Mouse (Mus musculus) neural tube, embryonic 14.5 days (tissue): ENCODE measurements around the gene Sept8. TPM values are rescaled to one million over a fixed set of nuclear protein-coding genes. Genes with fewer than 3 reads are reported as not detected.

Experiments
- ATAC-seq: fragments of 200-750 bp; cut with Nextera tagmentation; 2 replicates; pipeline ENCODE4 v1.8.0; 2017; ENCODE audit warnings: low read depth, mild to moderate bottlenecking, moderate TSS enrichment, moderate library complexity
- H3K27ac ChIP-seq: fragments of 300-500 bp; sonication (generic); 2 replicates; pipeline ENCODE4 v1.5.1; 2014; ENCODE audit warnings: low read depth, mild to moderate bottlenecking, control low read depth, low read length, moderate library complexity, mixed read lengths
- H3K27me3 ChIP-seq: fragments of 300-500 bp; sonication (generic); 2 replicates; pipeline ENCODE4 v1.6.1; 2014; ENCODE audit warnings: low read length; ENCODE audit not compliant: control insufficient read depth, insufficient read depth
- H3K36me3 ChIP-seq: fragments of 300-500 bp; sonication (generic); 2 replicates; pipeline ENCODE4 v1.6.1; 2014; ENCODE audit warnings: low read length, mixed read lengths; ENCODE audit not compliant: control insufficient read depth, insufficient read depth
- H3K4me1 ChIP-seq: fragments of 300-500 bp; sonication (generic); 2 replicates; pipeline ENCODE4 v1.6.1; 2014; ENCODE audit warnings: low read length; ENCODE audit not compliant: control insufficient read depth, insufficient read depth
- H3K4me2 ChIP-seq: fragments of 300-500 bp; sonication (generic); 2 replicates; pipeline ENCODE4 v1.6.1; 2014; ENCODE audit warnings: mild to moderate bottlenecking, low read depth, low read length, control low read depth
- H3K4me3 ChIP-seq: fragments of 300-500 bp; sonication (generic); 2 replicates; pipeline ENCODE4 v1.5.1; 2014; ENCODE audit warnings: low read depth, low read length, control low read depth, mixed read lengths
- H3K9ac ChIP-seq: fragments of 300-500 bp; sonication (generic); replicated peaks from 2 replicates; pipeline ENCODE4 v1.6.1; 2014; ENCODE audit warnings: low read depth, mild to moderate bottlenecking, control low read depth, low read length, mixed read lengths
- H3K9me3 ChIP-seq: fragments of 300-500 bp; sonication (generic); 2 replicates; pipeline ENCODE4 v1.6.1; 2016; ENCODE audit warnings: low read length; ENCODE audit not compliant: control insufficient read depth
- WGBS: fragments of 180-500 bp; shearing (Covaris S2); extraction: QIAGEN DNeasy Blood & Tissue Kit; methylation state at CpG from one replicate; pipeline ENCODE4 v1.1.7; 2014; 5-methylcytosine and 5-hydroxymethylcytosine counted together
- polyA plus RNA-seq: library from polyadenylated mRNA; unstranded; fragments of >200 nt; fragmentation: Nextera tagmentation; extraction: Ambion mirVana; gene quantifications from 2 replicates; pipeline ENCODE4 v1.2.1, GENCODE M21; 2014

The Sept8 gene
- polyA plus RNA-seq, 1 experiment from 2014 or later: 20.5 TPM

DNA sequence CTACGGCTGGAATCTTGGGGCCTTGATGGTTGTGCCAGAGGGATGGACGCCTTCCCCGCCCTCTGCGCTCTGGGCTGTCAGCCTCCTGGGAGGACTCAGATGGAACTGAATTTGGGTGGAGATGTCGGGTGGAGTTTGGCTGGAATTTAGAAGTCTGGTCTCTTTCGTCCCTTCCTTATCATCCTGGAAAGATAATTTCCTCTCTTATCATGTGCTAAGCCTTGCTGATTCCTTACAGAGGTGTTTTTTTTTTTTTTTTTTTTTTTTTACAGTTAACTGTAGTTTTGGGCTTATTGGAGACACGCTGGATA lies 2.7 kb downstream of the Sept8 start:
- no peak overlapping the region for H3K9ac ChIP-seq
- 88% methylated on average over 7 of the region's 7 CpGs for WGBS
- ATAC-seq: no peak

DNA sequence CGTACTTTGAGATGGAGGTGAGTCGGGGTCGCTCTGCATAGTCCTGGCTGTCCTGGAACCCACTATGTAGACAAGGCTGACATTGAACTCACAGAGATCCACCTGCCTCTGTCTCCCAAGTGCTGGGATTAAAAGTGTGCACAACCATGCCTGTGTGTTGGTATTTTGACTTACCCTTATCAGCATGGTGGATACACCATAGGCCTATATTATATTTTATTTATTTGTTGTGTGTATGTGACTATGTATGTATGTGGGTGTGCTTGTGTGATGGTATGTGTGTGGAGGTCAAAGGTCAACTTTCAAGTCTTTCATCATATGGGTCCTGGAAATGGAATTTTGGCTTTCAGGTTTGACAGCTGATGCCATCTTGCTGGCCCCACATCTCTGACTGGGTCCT lies 3.3 kb downstream of the Sept8 start:
- H3K9me3 ChIP-seq: no peaks in the 10 kb centered on the region
- H3K4me1 ChIP-seq: peaks cover 22% of the 10 kb centered on the region
- no peaks in the 10 kb centered on the region; the same call in 1 of the 2 replicates for H3K27me3 ChIP-seq
- H3K36me3 ChIP-seq: no peaks in the 10 kb centered on the region
- H3K4me2 ChIP-seq: no peak overlapping the region
- WGBS: 93% methylated on average over 3 of the region's 3 CpGs
- no peak overlapping the region for H3K27ac ChIP-seq
- H3K9ac ChIP-seq: no peak overlapping the region
- ATAC-seq: no peak
- no peak overlapping the region for H3K4me3 ChIP-seq

More for the DNA sequence above, 2.7 kb downstream of the Sept8 start:
- H3K4me3 ChIP-seq: no peak overlapping the region
- peaks cover 22% of the 10 kb centered on the region for H3K4me1 ChIP-seq
- H3K27me3 ChIP-seq: no peaks in the 10 kb centered on the region; the same call in 1 of the 2 replicates
- no peaks in the 10 kb centered on the region for H3K9me3 ChIP-seq
- peak overlapping the region; percentile 84; the same call in 1 of the 2 replicates for H3K4me2 ChIP-seq
- no peaks in the 10 kb centered on the region for H3K36me3 ChIP-seq
- H3K27ac ChIP-seq: no peak overlapping the region

DNA sequence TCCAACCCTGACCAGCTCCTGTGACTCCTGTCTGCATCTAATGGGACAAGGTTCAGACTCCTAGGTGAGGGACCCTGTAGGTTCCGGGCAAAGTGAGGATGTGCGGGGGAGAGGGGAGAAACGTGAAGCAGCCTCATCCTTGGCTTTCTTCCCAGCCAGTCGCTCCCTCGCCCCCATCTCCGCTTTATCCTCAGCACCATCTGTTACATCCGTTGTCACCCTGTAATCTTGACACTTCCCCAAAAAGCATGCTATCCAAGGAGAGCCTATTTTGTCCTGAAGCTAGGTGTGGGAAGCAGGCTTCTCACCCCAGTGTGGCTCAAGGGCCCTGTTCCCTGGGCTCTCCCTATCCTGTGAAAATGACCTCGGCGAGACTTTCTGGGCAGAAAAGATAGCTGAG lies 3.9 kb downstream of the Sept8 start:
- Histone ChIP-seq H3K9me3 (no peaks in the 10 kb centered on the region), H3K27ac (no peak overlapping the region), H3K4me2 (no peak overlapping the region), H3K27me3 (no peaks in the 10 kb centered on the region; the same call in 1 of the 2 replicates), H3K9ac (no peak overlapping the region), H3K4me3 (no peak overlapping the region), H3K4me1 (peaks cover 22% of the 10 kb centered on the region), H3K36me3 (no peaks in the 10 kb centered on the region)
- ATAC-seq: no peak
- 58% methylated on average over 9 of the region's 9 CpGs for WGBS

DNA sequence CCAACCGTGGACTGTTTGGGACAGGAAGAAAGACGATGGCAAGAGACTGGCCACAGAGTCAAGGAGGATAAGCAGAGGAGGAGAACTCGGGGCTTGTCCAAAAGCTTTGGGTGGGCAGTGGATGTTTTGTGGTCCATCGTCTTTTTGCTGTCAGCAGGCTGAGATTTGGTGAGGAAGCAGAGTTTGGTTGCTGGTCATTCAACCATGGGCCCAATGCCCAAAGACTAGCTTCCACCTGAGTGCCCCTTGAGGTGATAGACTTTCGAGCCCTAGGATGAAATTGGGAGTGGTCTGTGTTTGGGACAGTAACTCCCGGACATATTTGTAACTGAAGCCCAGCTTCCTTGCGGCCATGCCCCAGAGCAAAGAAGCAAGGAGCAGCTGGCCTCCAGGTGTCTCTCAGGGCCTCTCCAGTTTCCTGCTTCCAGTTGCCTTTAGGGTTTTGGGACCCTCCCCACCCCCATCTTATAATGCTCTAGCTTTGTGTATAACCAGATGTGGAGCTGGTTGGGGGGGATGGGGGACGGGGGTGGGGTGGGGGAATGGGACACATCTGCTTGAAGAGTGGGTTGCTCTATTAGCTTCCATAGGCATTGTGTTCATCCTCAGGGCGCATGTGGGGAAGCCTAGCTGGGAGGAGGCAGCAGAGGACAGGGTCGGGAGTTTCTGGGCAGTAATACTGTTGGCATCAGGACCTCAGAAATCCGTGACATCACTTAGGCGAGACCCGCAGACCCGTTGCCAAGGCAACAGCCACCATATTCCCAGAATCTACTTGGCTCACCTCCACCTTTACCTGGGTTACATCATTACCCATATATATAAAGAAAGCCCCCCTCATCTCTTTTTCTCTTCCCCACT lies 4.7 kb downstream of the Sept8 start:
- H3K9ac ChIP-seq: no peak overlapping the region
- H3K4me1 ChIP-seq: peaks cover 22% of the 10 kb centered on the region
- ATAC-seq: no peak
- H3K27me3 ChIP-seq: no peaks in the 10 kb centered on the region; the same call in 1 of the 2 replicates
- H3K4me2 ChIP-seq: no peak overlapping the region
- no peak overlapping the region for H3K27ac ChIP-seq
- H3K4me3 ChIP-seq: no peak overlapping the region
- WGBS: 86% methylated on average over 14 of the region's 14 CpGs
- H3K9me3 ChIP-seq: no peaks in the 10 kb centered on the region
- H3K36me3 ChIP-seq: no peaks in the 10 kb centered on the region

DNA sequence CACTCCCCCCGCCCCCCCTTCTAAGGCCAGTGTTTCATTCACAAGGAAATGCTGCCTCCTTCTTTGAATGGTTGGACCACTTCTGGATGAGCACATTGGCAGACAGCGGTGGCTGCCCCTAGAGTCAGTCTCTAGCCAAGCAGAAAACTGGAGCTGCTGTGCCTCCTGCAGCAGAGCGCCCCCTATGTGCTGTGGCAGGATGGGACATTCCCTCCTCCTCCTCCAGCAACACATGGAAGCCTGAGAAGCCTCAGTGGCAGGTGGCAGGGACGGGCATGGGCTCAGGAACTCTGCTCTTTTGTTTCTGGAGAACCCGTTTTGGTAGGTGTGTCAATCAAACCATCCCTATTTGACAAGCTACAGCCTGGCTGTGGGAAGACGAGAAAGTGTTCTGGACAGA lies 5.8 kb downstream of the Sept8 start:
- H3K9ac ChIP-seq: no peak overlapping the region
- ATAC-seq: no peak
- peaks cover 20% of the 10 kb centered on the region for H3K4me1 ChIP-seq
- no peak overlapping the region for H3K4me2 ChIP-seq
- H3K4me3 ChIP-seq: no peak overlapping the region
- H3K9me3 ChIP-seq: no peaks in the 10 kb centered on the region
- 83% methylated on average over 6 of the region's 6 CpGs for WGBS
- no peaks in the 10 kb centered on the region for H3K36me3 ChIP-seq
- H3K27ac ChIP-seq: no peak overlapping the region
- no peaks in the 10 kb centered on the region for H3K27me3 ChIP-seq

DNA sequence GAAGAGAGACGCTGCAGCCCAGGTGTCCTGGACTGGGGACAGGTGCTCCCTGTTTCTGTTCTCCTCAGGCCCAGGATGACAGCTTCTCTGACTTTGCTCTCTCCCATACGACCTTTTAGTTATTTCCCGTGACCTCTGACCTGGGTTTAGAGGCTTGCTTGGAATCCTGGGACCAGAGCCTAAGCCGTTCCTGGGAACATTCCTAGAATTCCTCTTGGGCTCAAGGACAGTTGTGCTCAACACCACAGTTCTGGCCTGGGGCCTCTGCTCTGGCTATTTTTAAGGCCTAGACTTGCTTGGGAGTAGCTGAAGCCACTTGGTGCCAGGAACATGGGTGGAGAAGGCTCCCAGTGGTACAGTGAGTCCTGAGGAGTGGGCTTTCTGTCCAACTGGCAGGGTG lies 6.4 kb downstream of the Sept8 start:
- Histone ChIP-seq H3K9ac (no peak overlapping the region), H3K9me3 (no peaks in the 10 kb centered on the region), H3K4me1 (peaks cover 17% of the 10 kb centered on the region), H3K4me3 (no peak overlapping the region), H3K4me2 (no peak overlapping the region), H3K27ac (no peak overlapping the region), H3K27me3 (no peaks in the 10 kb centered on the region), H3K36me3 (no peaks in the 10 kb centered on the region)
- ATAC-seq: no peak
- 59% methylated on average over 4 of the region's 4 CpGs for WGBS

DNA sequence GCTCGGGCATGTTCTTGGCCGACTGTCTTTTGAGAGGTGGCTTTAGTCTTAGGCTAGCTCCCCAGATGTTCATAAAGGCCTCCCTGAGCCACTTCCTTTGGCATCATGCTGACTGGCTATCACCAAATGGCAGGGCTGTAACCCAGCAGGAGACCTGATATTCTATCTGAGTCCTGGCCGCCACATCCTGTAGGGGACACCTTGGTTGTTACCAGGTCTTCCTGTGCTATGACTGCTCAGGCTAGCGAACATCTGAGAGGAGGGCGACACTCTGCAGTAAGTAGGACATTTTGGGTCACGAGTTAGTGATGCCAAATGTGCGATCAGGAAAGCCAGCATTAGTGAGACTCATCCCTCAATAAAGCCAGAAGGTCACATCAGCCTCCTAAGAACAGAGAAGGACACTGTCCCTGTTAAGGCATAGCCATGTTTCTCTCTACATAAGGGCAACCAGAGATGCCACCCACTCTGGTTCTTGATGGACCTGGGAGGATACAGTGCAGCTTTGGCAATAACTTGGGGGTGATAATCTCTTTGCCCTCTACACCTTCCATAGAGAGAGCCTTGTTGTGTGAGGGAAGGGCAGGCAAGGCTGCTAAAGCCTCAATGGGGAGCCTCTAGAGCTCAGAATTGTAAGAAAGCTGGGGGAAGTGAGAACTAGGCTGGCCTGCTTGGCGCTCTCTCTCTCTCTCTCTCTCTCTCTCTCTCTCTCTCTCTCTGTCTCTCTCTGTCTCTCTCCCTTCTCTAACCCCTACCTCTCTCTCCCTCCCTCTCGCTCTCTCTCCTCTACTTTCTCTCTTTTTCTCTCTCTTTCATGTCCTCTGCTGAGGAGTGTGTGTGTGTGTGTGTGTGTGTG lies 9.6 kb downstream of the Sept8 start:
- WGBS: 69% methylated on average over 9 of the region's 9 CpGs
- no peak overlapping the region for H3K4me3 ChIP-seq
- ATAC-seq: no peak
- H3K9me3 ChIP-seq: no peaks in the 10 kb centered on the region
- no peak overlapping the region for H3K27ac ChIP-seq
- H3K36me3 ChIP-seq: no peaks in the 10 kb centered on the region
- no peaks in the 10 kb centered on the region for H3K27me3 ChIP-seq
- no peak overlapping the region for H3K9ac ChIP-seq
- no peak overlapping the region for H3K4me2 ChIP-seq
- 0 out of 2 replicates have a peak, but pooled peaks cover 3% of the 10 kb centered on the region for H3K4me1 ChIP-seq

DNA sequence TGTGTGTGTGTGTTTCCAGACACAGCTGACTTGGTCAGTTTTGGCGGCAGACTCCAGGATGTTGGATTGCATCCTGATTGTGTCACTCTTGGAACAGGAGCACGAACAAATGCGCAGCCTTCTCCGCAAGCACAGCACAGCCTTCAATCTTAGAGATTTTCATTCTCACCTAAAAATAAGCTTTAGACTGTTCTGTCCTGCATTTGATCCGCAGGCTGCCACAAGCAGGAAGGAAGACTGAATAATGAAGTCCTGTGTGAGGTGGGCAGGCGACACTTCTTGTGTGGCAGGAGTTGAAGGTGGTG lies 10.1 kb downstream of the Sept8 start:
- no peak overlapping the region for H3K4me3 ChIP-seq
- H3K9ac ChIP-seq: no peak overlapping the region
- H3K27me3 ChIP-seq: no peaks in the 10 kb centered on the region
- H3K9me3 ChIP-seq: no peaks in the 10 kb centered on the region
- H3K4me2 ChIP-seq: no peak overlapping the region
- H3K4me1 ChIP-seq: no peaks in the 10 kb centered on the region
- no peak for ATAC-seq
- WGBS: 76% methylated on average over 6 of the region's 6 CpGs
- no peak overlapping the region for H3K27ac ChIP-seq
- peaks cover 2% of the 10 kb centered on the region; the same call in 1 of the 2 replicates for H3K36me3 ChIP-seq

DNA sequence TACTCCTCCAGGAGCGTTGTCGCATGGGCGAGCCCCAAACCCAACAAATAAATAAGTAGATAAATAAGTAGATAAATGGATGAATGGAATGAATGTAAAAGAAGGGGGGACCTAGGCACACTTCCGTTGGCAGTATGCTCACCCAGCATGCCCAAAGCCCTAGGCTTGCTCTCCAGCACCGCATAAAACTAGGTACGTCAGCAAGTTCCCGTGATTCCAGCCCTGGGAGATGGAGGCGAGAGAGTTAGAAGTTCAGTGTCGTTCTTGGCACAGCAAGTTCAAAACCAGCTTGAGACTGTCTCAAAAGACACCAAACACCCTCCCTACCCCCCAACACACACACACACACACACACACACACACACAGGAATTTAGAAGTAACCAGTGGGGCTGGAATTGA lies 10.9 kb downstream of the Sept8 start:
- no peak for ATAC-seq
- WGBS: 85% methylated on average over 9 of the region's 9 CpGs
- Histone ChIP-seq H3K27ac (no peak overlapping the region), H3K4me1 (no peaks in the 10 kb centered on the region), H3K36me3 (peaks cover 10% of the 10 kb centered on the region), H3K4me3 (no peak overlapping the region), H3K27me3 (no peaks in the 10 kb centered on the region), H3K9me3 (no peaks in the 10 kb centered on the region), H3K9ac (no peak overlapping the region), H3K4me2 (no peak overlapping the region)
